Mouse (Mus musculus) left cerebral cortex, postnatal 14 days (tissue): ENCODE data around the gene Vamp8. TPM values are rescaled to one million over a fixed set of nuclear protein-coding genes. Genes with fewer than 3 reads are reported as not detected.

Source experiments
- DNase-seq, 2 experiments: peaks; one replicate each; pipeline ENCODE4 v3.0.0; 2021 to 2022; ENCODE audit warnings: low spot score in 2 of 2, mixed read lengths in 1 of 2
- intact Hi-C: fragments of 180-260 bp; cut with DNase I; formaldehyde crosslinking; loops from one replicate; pipeline ENCODE4 v1.15.1; 2025
- total RNA-seq, 2 experiments: library from RNA; stranded (reverse); gene quantifications; 2 replicates each; pipeline ENCODE4 v1.2.3; 2021

The Vamp8 gene
- total RNA-seq, 2 experiments from 2014 or later: 9.6 to 11.0 TPM

- no peak for DNase-seq
- intact Hi-C loops: no loop called here
These were observed 31.2 kb downstream of the Vamp8 start for GRCm38 (mm10) chr6:72359343-72359742.

- DNase-seq: no peak
- intact Hi-C loops: no loop called here
These were observed 32.3 kb downstream of the Vamp8 start for GRCm38 (mm10) chr6:72358086-72358764.

GRCm38 (mm10) chr6:72357164-72358079, 33.1 kb downstream of the Vamp8 start:
- no peak for DNase-seq
- intact Hi-C loops: no loop called here

GRCm38 (mm10) chr6:72356001-72356532, 34.4 kb downstream of the Vamp8 start:
- no peak for DNase-seq
- intact Hi-C loops: no loop called here

GRCm38 (mm10) chr6:72355066-72355911, 35.2 kb downstream of the Vamp8 start, which contains the start of gene Tmem150a:
Gene Tmem150a (plus strand): TSS chr6:72355447.
- intact Hi-C loops: no loop called here
- peak; percentile 65 to 73 for DNase-seq

GRCm38 (mm10) chr6:72354025-72354424, 36.5 kb downstream of the Vamp8 start:
- DNase-seq: no peak
- intact Hi-C loops: no loop called here

GRCm38 (mm10) chr6:72352636-72353405, 37.7 kb downstream of the Vamp8 start:
- intact Hi-C loops: no loop called here
- no peak for DNase-seq

GRCm38 (mm10) chr6:72350214-72350613, 40.3 kb downstream of the Vamp8 start:
- intact Hi-C loops: no loop called here
- DNase-seq: no peak

- intact Hi-C loops: loop anchor here (10.0 kb wide), 1 partner anchor 444 kb away; the partner anchor contains the start of genes Polr1a and Ptcd3
- DNase-seq: no peak
These were observed 42.1 kb downstream of the Vamp8 start for GRCm38 (mm10) chr6:72348411-72348810.

GRCm38 (mm10) chr6:72347166-72347941, 43.1 kb downstream of the Vamp8 start, which contains the start of gene 0610030E20Rik:
Gene 0610030E20Rik (plus strand): TSS chr6:72347317.
- DNase-seq: peak in 1 of 2 experiments; percentile 72
- intact Hi-C loops: loop anchor here (10.0 kb wide), 1 partner anchor 443 kb away; the partner anchor contains the start of genes Polr1a and Ptcd3

- intact Hi-C loops: loop anchor here (10.0 kb wide), 1 partner anchor 441 kb away; the partner anchor contains the start of genes Polr1a and Ptcd3
- DNase-seq: no peak
These were observed 44.2 kb downstream of the Vamp8 start for GRCm38 (mm10) chr6:72346261-72346660.

- intact Hi-C loops: loop anchor here (10.0 kb wide), 1 partner anchor 441 kb away; the partner anchor contains the start of genes Polr1a and Ptcd3
- no peak for DNase-seq
These were observed 44.9 kb downstream of the Vamp8 start for GRCm38 (mm10) chr6:72345633-72346032.

- peak; percentile 96 to 98 for DNase-seq
- intact Hi-C loops: loop anchor here (10.0 kb wide), 1 partner anchor 440 kb away; the partner anchor contains the start of genes Polr1a and Ptcd3
These were observed 45.4 kb downstream of the Vamp8 start, which contains the start of gene Usp39 for GRCm38 (mm10) chr6:72345074-72345567. Gene Usp39 (minus strand): TSS chr6:72345184.

- intact Hi-C loops: loop anchor here (10.0 kb wide), 1 partner anchor 440 kb away; the partner anchor contains the start of genes Polr1a and Ptcd3
These were observed 46.0 kb downstream of the Vamp8 start for GRCm38 (mm10) chr6:72344396-72345073.

GRCm38 (mm10) chr6:72340481-72340880, 50.0 kb downstream of the Vamp8 start:
- intact Hi-C loops: loop anchor here (10.0 kb wide), 1 partner anchor 436 kb away; the partner anchor contains the start of genes Polr1a and Ptcd3

More at GRCm38 (mm10) chr6:72344396-72345073, 46.0 kb downstream of the Vamp8 start:
- DNase-seq: no peak

More at GRCm38 (mm10) chr6:72340481-72340880, 50.0 kb downstream of the Vamp8 start:
- DNase-seq: no peak
